Mouse (Mus musculus) inflammation-experienced regulatory T-cells, adult 16 weeks (primary cell): ENCODE measurements around the gene Cuta. TPM values are rescaled to one million over a fixed set of nuclear protein-coding genes. Genes with fewer than 3 reads are reported as not detected.

Source experiments
- polyA plus RNA-seq: library from polyadenylated mRNA; unstranded; fragments of 100-300 nt; shearing (Covaris generic); gene quantifications from one replicate; pipeline ENCODE4 v1.2.1, GENCODE M21; 2017

Gene Cuta
- polyA plus RNA-seq: 173 TPM

DNA sequence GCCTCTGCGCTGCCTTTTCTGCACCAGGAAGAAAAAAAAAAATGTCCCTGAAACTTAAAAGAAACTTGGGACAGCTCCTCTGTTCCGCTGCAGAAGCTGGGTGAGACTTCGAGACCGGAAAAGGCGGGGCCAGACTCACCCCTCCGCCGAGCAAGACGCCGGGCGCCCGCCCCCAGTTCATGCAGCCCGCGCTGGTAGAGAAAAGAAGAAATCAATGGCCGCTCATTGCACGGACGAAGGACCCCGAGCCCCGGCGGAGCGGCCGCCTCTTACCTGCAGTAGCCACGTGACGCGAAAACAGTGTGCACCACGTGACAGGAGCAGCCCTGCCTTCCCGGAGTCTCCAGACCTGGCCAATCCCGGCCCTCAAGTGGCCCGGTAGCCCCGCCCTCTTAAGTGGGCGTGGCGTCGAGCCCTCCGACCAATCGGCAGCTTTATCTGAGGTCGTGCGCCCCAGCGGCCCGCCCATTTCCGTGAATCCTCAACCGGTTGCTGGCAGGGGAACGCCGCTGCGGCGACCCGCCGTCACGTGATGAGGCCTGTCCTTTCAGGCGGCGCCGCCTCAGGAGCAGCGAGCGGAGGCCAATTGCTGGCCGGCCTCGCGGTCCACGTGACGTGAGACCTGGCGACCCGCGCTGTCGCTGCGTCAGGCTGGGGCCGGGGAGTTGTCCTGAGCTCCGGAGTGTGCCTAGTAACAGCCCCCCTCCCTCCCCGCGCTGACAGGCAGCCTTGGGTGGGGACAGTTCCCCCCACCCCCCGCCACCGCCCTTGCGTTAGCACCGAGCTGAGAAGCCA lies at the start of gene Cuta:
Gene Cuta (minus strand): TSS at position 392 of the 795 bp plus-strand sequence.

DNA sequence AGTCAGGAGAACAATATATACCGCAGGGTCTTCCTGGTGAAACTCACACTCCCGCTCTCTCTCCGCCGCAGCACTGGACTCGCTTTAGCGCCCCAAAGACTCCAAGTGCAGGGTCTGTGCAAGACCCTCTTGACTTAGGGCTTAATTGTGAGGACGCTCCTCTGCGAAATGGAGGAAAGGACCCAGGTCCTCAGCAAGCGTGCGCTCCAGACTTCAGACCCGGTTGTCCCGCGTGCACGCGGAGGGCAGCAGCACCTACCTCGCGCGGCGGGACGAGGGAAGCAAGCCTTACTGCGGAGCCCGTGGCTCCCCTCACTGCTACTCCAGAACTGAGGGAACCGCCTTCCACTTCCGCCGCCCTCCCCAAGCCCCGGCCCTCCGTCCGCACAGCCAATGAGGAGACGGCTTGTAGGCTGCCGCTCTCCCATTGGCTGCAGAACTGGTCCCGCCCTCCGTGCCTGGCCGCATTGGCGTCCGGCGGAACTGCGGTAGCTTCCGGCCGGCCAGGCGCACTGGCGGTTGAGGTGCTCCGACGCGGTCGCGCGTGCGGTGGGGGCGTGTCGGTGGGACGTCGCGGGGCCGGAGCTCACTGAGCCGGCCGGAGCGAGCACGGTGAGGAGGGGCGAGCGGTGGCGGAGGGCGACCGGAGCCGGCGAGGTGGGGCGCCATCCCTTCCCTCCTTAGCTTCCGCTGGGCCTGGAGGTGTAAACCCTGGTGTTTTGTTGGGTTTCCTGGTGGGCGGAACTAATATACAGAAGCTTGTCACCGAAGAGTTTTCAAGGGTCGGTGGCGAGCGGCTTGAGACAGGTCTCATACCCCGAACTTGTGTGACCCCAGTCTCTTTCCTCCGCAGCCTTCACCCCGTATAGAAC lies 33.6 kb upstream of the Cuta start, which contains the start of gene Zbtb9:
Gene Zbtb9 (plus strand): TSS at position 465 of the 872 bp plus-strand sequence.

DNA sequence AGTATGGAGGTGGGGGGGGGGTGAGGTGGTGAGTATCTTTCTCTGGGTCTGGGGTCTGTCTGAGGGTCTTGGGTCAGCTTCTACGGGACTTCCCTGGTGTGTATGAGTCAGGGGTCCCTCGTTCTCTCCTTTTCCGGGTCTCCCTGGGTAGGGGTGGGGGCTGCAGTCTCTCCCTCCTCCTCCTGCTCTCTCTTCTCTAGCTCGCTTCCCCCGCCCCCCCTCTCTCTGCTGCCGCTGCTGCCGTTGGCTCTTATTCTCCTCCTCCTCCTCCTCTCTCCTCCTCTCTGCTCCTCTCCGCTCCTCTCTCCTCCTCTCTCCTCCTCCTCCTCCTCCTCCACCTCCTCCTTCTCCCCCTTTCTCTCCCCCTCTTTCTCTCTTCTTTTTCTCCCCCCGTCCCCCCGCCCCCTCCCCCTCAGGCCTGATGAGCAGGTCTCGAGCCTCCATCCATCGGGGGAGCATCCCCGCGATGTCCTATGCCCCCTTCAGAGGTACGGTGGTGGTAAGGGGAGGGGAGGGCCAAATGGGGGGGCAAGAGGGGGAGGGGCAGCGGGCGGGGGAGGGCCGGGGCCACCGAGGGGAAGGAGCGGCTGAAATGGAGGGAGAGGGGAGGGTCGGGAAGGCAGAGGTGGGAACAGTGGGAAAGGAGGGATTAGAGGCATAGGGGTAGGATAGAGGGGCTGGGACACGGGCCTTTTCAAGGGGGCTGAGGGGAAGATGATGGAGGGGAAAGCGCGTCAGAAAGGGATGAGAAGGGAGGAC lies 1.8 kb upstream of the Cuta start, which contains the start of gene Syngap1:
Gene Syngap1 (plus strand): TSS at position 223 of the 759 bp plus-strand sequence.

DNA sequence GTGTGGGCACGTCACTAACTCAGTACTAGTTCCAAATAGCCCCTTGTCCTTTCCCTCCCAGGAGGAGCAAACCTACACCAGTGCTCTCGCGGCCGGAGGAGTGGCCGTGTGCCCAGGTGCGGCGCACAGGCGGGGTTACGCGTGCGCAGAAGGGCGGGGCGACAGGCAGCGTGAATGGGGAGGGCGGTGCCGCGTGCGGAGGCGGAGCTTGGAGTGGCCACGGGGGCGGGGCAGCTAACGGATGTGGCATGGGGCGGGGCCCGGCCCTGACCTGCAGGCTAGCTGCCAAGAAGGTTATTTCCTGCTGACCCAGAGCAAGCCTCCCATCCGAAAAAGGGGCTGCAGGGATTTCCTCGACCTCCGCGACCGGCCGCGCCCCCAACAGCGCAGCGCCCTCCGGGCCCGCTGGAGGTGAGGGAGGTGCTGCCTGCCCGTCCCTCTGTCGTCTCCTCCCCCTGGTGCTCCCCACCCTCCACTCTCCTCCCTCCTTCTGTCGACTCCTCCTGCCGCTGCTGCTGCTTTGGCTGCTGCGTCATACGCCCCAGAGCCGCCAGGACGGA lies 6.5 kb downstream of the Cuta start, which contains the start of gene Phf1:
Gene Phf1 (plus strand): TSS at position 214 of the 560 bp plus-strand sequence.

DNA sequence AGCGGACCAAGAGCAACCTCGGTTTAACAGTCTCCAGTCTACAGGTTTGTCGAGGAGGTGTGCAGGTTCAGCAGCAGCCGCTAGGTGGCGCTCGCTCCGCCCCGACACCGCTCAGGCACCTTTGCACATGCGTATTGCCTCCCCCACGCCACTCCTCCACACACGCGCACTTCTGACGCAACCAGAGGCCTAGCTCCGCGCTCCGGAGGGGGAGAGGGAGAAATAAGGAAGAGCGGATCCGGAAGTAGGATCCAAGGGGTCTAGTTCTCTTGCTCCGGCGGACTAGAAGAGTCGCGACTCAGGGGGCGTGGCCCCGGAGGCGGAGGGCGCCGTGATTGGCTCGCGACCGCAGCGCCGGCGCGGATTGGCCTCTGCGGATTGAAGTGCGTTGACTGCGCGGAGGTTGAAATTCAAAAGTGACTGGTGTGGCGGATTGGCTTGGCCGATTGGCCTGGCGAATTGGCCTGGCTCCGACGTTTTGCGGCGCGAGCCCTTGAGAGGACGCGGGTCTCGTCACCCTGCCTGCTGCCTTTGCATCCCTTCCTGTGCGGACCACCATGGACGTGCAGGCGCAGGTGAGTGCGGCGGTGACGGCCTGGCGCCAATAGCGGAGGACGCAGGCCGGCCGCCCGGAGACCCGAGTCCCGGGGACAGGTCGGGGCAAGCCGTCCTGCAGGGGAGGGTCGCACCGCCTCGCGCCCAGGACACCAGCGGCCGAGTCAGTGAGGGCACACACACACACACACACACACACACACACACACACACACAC lies 22.5 kb downstream of the Cuta start, which contains the start of gene Kifc5b:
Gene Kifc5b (plus strand): TSS at position 381 of the 772 bp plus-strand sequence.

Other genes with a start within 250 kb of the Cuta start
- 99.3 TPM for gene Crebrf, start 223.9 kb downstream of the Cuta start, polyA plus RNA-seq
- 29.9 TPM for gene Bnip1, start 158.5 kb downstream of the Cuta start, polyA plus RNA-seq
- gene Nkx2-5, start 94.6 kb downstream of the Cuta start, polyA plus RNA-seq: not detected
- 1.1 TPM for gene Kifc5b, start 22.5 kb downstream of the Cuta start, polyA plus RNA-seq
- gene Phf1, start 6.5 kb downstream of the Cuta start, polyA plus RNA-seq: 144 TPM
- gene Syngap1, start 1.7 kb upstream of the Cuta start, polyA plus RNA-seq: not detected
- 26.9 TPM for gene Zbtb9, start 33.6 kb upstream of the Cuta start, polyA plus RNA-seq
- 1.5 TPM for gene Bak1, start 89.4 kb upstream of the Cuta start, polyA plus RNA-seq
- gene Itpr3, start 117.7 kb upstream of the Cuta start, polyA plus RNA-seq: 16.6 TPM
- gene Uqcc2, start 194.3 kb upstream of the Cuta start, polyA plus RNA-seq: 104 TPM
- gene Ip6k3, start 228.2 kb upstream of the Cuta start, polyA plus RNA-seq: not detected